Mouse (Mus musculus): Measurements from ENCODE around the gene Oosp1.

- no peak for TF ChIP-seq CTCF (IDR thresholded peaks at IDR 0.05; ENCODE audit: low read depth)
- TF ChIP-seq EP300 (IDR thresholded peaks at IDR 0.05; ENCODE audit: low read depth): no peak
These were observed 7.4 kb upstream of the Oosp1 start for GRCm38 (mm10) chr19:11698342-11698741.
